Mouse (Mus musculus) kidney, embryonic 15.5 days (tissue): ENCODE measurements around the gene Zfp973. TPM values are rescaled to one million over a fixed set of nuclear protein-coding genes. Genes with fewer than 3 reads are reported as not detected.
"Not testable (repeated sequence)": the region's sequence is repeated elsewhere in the genome, so short reads cannot be mapped to it uniquely, and the experiment has no call there.

Experiments used
- ATAC-seq: fragments of 200-750 bp; cut with Nextera tagmentation; replicated peaks from 2 replicates; pipeline ENCODE4 v1.8.0; 2017; ENCODE audit warnings: moderate TSS enrichment; ENCODE audit not compliant: low FRiP score
- H3K27ac ChIP-seq: fragments of 300-500 bp; sonication (generic); 2 replicates; pipeline ENCODE4 v1.5.1; 2015; ENCODE audit warnings: mild to moderate bottlenecking, inconsistent platforms
- H3K27me3 ChIP-seq: fragments of 300-500 bp; sonication (generic); 2 replicates; pipeline ENCODE4 v1.6.1; 2015; ENCODE audit warnings: inconsistent platforms
- H3K36me3 ChIP-seq: fragments of 300-500 bp; sonication (generic); 2 replicates; pipeline ENCODE4 v1.6.1; 2015; ENCODE audit warnings: inconsistent platforms
- H3K4me1 ChIP-seq: fragments of 300-500 bp; sonication (generic); 2 replicates; pipeline ENCODE4 v1.6.1; 2015; ENCODE audit warnings: inconsistent platforms
- H3K4me2 ChIP-seq: fragments of 300-500 bp; sonication (generic); 2 replicates; pipeline ENCODE4 v1.6.1; 2015; ENCODE audit warnings: moderate library complexity, mild to moderate bottlenecking, inconsistent platforms
- H3K4me3 ChIP-seq: fragments of 300-500 bp; sonication (generic); replicated peaks from 2 replicates; pipeline ENCODE4 v1.5.1; 2015; ENCODE audit warnings: mild to moderate bottlenecking, inconsistent platforms
- H3K9ac ChIP-seq: fragments of 300-500 bp; sonication (generic); 2 replicates; pipeline ENCODE4 v1.6.1; 2015; ENCODE audit warnings: mild to moderate bottlenecking, inconsistent platforms
- H3K9me3 ChIP-seq: fragments of 300-500 bp; sonication (generic); replicated peaks from 2 replicates; pipeline ENCODE4 v1.6.1; 2016; ENCODE audit warnings: inconsistent platforms
- WGBS: fragments of 180-500 bp; shearing (Covaris S2); methylation state at CpG from one replicate; pipeline ENCODE4 v1.1.7; 2015; ENCODE audit warnings: mixed read lengths; 5-methylcytosine and 5-hydroxymethylcytosine counted together
- polyA plus RNA-seq: library from polyadenylated mRNA; unstranded; fragments of >200 nt; fragmentation: Nextera tagmentation; extraction: Ambion mirVana; gene quantifications from 2 replicates; pipeline ENCODE4 v1.2.1, GENCODE M21; 2015

Zfp973 gene
- 7.7 and 9.4 TPM in 2 replicates for polyA plus RNA-seq

DNA sequence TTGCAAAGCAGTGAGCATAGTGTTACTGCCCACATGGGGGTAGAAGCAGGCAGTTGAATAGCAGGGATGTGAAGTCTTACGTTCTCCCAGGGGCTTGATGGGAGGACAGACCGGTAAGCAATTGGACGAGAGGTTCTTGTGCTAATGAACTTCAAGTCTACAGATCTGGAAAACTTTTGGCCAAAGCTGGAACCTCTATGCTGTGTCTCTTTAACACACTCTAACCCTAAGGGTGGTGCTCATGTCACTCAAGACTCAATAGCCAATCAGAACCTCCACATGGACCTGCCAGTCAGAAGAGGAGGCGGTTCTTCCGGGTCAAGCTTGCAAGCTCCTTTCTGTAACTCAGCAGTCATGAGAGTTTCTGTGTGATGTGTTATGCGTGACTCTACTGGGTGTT, at the start of gene Zfp973:
Gene Zfp973, plus strand, starts transcription at position 301 of the 400 bp plus-strand sequence.
- H3K9ac ChIP-seq, H3K4me3 ChIP-seq, H3K27ac ChIP-seq, H3K36me3 ChIP-seq, ATAC-seq, H3K4me1 ChIP-seq, H3K27me3 ChIP-seq, H3K4me2 ChIP-seq, H3K9me3 ChIP-seq: not testable (repeated sequence)
- WGBS: no CpG with 5 or more reads among the region's 6 CpGs

DNA sequence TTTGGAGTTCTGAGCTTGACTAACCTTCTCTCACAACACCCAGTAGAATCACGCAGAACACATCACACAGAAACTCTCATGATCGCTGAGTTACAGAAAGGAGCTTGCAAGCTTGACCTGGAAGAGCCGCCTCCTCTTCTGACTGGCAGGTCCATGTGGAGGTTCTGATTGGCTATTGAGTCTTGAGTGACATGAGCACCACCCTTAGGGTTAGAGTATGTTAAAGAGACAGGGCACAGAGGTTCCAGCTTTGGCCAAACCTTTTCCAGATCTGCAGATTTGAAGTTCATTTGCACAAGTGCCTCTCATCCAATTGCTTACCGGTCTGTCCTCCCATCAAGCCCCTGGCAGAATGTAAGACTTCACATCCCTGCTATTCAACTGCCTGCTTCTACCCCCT, 34.1 kb upstream of the Zfp973 start, which contains the start of gene Gm14308:
Gene Gm14308, minus strand, starts transcription at position 101 of the 400 bp plus-strand sequence.
- H3K36me3 ChIP-seq, H3K4me1 ChIP-seq, H3K4me3 ChIP-seq, H3K27ac ChIP-seq, H3K4me2 ChIP-seq, H3K9ac ChIP-seq, H3K27me3 ChIP-seq, ATAC-seq, H3K9me3 ChIP-seq: not testable (repeated sequence)
- no CpG with 5 or more reads among the region's 4 CpGs for WGBS

DNA sequence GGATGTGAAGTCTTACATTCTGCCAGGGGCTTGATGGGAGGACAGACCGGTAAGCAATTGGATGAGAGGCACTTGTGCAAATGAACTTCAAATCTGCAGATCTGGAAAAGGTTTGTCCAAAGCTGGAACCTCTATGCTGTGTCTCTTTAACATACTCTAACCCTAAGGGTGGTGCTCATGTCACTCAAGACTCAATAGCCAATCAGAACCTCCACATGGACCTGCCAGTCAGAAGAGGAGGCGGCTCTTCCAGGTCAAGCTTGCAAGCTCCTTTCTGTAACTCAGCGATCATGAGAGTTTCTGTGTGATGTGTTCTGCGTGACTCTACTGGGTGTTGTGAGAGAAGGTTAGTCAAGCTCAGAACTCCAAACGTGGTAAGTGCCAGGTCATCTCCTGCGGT, 37.7 kb downstream of the Zfp973 start, which contains the start of gene Gm14305:
Gene Gm14305, plus strand, starts transcription at position 278 of the 400 bp plus-strand sequence.
- ATAC-seq, H3K4me1 ChIP-seq, H3K36me3 ChIP-seq, H3K9me3 ChIP-seq, H3K27me3 ChIP-seq: not testable (repeated sequence)
- H3K9ac ChIP-seq: peak within 1 kb of the TSS; percentile 38
- 0% methylated on average over 3 of the region's 6 CpGs for WGBS
- H3K27ac ChIP-seq: peak within 1 kb of the TSS; percentile 58; the same call in 1 of the 2 replicates
- H3K4me3 ChIP-seq: peak within 1 kb of the TSS; percentile 52
- peak within 1 kb of the TSS; percentile 53 for H3K4me2 ChIP-seq

Other genes with a start within 250 kb of the Zfp973 start
- 13.8 and 14.1 TPM in 2 replicates for gene Gm14435, start 246.9 kb upstream of the Zfp973 start, polyA plus RNA-seq
- 0.94 and 3.9 TPM in 2 replicates for gene Gm14434, start 183.7 kb upstream of the Zfp973 start, polyA plus RNA-seq
- not detected in 2 replicates for gene Zfp967, start 149.5 kb upstream of the Zfp973 start, polyA plus RNA-seq
- gene Gm14308, start 34.2 kb upstream of the Zfp973 start, polyA plus RNA-seq: 21.4 and 24.9 TPM in 2 replicates
- gene Gm14305, start 37.8 kb downstream of the Zfp973 start, polyA plus RNA-seq: 23.1 and 25.7 TPM in 2 replicates
- gene Gm14295, start 128.1 kb downstream of the Zfp973 start, polyA plus RNA-seq: 11.1 and 14.6 TPM in 2 replicates
- not detected in 2 replicates for gene Gm14408, start 160.6 kb downstream of the Zfp973 start, polyA plus RNA-seq